Mouse (Mus musculus): ENCODE results near the gene Jph3. TPM values are rescaled to one million over a fixed set of nuclear protein-coding genes. Genes with fewer than 3 reads are reported as not detected.

Jph3 gene
- polyA plus RNA-seq, 1 experiment, result 57.2 TPM

DNA sequence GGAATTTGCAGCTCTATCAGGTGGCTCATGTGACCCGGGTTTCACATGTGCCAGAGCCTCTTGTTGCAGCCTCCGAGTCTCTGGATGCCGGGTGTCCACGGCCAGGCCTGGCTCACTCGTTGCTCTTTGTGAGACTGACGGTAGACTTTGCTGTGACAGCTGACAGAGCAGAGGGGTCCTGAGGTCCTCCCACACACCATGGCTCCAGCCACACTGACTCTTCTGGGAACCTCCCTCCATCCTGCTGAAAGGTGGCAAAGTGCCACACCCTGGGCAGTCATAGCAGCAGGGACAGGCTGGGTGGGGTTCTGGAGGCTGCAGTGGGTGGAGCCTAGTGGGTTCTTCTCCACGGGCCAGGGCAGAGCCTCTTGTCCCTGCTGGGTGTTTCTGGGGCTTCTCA is 31.1 kb downstream of the Jph3 start:
- TF ChIP-seq CTCF (IDR thresholded peaks at IDR 0.05; ENCODE audit: borderline replicate concordance, extremely low read depth, insufficient read depth, insufficient read length) (no peak), POLR2A (IDR thresholded peaks at IDR 0.05; ENCODE audit: borderline replicate concordance, extremely low read depth, insufficient read depth, insufficient read length, poor library complexity, severe bottlenecking) (no peak)
- DNase-seq (ENCODE audit: low read depth), result no peak

DNA sequence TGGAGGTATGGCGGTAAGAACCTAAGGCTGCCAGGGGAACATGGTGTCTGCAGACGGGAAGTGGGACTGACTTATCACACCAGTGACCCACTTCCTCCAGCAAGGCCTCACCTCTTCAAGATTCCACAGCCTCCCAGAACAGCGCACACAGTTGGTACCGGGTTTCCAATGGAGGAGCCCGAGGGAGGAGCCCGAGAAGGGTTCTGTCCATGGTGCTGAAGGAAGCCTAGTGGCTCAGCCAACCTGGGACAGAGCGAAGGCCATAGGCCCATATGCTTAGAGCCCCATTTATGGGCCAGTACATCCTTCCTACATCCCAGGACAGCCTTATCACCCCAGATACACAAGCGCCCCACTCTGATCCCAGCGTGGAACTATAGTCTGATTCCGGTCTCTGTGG is 32.1 kb downstream of the Jph3 start:
- TF ChIP-seq CTCF (IDR thresholded peaks at IDR 0.05; ENCODE audit: borderline replicate concordance, extremely low read depth, insufficient read depth, insufficient read length) (no peak), POLR2A (IDR thresholded peaks at IDR 0.05; ENCODE audit: borderline replicate concordance, extremely low read depth, insufficient read depth, insufficient read length, poor library complexity, severe bottlenecking) (no peak)

DNA sequence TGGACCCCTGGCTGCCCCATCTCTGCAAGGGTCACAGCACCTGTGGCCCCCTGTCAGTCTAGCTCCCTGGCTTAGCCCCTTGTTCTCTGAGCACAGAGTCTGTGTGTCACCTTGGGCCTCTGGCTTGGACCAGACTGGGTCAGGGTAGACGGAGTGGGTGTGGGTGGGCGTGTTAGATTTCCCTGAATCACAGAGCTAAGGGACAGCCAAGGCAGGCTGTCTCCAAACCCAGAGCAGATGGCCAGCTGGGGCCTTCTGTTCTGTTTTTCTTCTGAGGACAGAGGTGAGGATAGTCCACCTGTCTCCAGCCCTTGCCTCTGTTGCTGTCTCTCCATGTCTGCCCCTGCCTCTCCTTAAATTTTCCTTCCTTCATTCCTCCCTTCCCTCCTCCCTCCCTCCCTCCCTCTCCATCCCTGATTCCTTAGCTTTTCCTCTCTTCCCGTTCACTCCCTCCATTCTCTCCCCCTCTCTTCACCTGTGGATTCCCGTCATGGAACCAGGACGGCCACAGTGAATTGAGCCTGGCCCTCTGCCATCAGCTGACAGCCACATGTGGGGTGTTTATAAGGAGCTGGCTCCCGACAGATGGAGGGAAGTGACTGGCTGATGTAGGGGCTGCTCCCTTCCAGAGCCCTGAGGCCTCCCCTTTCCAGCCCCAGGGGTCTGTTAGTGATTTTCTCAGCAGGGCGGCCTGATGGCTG is 33.7 kb downstream of the Jph3 start:
- DNase-seq (ENCODE audit: low read depth), result peak; percentile 84
- no peak for TF ChIP-seq POLR2A (IDR thresholded peaks at IDR 0.05; ENCODE audit: borderline replicate concordance, extremely low read depth, insufficient read depth, insufficient read length, poor library complexity, severe bottlenecking)

More for the DNA sequence above, 32.1 kb downstream of the Jph3 start:
- DNase-seq (ENCODE audit: low read depth), result peak; percentile 19

DNA sequence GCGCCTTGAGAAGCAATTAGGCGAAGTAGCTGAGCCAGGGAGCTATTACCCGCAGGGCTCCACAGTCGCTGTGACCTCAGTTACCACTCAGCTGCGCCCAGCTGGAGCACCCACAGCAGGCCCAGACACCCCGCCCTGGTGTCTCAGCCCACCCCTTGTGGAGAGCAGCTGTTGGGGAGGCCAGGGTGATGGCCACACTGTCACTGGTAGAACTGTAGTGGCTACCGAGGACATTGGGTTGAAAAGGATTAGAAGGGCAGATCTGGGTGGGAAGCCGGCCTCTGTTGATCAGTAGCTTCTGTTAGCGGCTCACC is 34.2 kb downstream of the Jph3 start:
- DNase-seq (ENCODE audit: low read depth), result no peak
- TF ChIP-seq CTCF (IDR thresholded peaks at IDR 0.05; ENCODE audit: borderline replicate concordance, extremely low read depth, insufficient read depth, insufficient read length) (no peak), POLR2A (IDR thresholded peaks at IDR 0.05; ENCODE audit: borderline replicate concordance, extremely low read depth, insufficient read depth, insufficient read length, poor library complexity, severe bottlenecking) (no peak)

DNA sequence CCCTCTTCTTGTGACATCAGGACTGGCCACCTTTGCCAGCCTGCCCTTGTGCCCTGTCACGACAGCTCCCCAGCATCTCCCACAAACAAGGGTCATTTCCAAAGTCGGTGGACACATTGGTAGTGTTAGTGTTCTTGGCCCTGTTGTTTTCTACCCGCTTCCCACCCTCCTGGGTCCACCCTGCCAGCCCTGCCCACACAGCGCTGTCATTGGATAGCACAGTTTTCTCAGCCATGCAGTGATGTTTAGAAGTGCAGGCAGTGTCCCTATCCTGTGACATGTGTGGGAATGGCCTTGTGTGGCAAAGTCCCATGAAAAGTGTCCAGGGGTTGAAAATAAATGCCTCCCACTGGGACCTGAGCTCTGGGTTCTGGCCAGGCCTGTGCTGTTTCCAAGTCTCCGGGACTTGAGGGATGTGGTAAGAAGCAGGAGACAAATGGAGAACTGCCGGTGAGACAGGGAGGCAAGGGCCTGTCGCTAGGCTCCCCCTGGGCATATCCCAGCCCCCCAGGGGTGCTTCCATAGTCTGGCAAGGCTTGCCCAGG is 36.2 kb downstream of the Jph3 start:
- TF ChIP-seq POLR2A (IDR thresholded peaks at IDR 0.05; ENCODE audit: borderline replicate concordance, extremely low read depth, insufficient read depth, insufficient read length, poor library complexity, severe bottlenecking) (no peak), CTCF (IDR thresholded peaks at IDR 0.05; ENCODE audit: borderline replicate concordance, extremely low read depth, insufficient read depth, insufficient read length) (no peak)
- no peak for DNase-seq (ENCODE audit: low read depth)

DNA sequence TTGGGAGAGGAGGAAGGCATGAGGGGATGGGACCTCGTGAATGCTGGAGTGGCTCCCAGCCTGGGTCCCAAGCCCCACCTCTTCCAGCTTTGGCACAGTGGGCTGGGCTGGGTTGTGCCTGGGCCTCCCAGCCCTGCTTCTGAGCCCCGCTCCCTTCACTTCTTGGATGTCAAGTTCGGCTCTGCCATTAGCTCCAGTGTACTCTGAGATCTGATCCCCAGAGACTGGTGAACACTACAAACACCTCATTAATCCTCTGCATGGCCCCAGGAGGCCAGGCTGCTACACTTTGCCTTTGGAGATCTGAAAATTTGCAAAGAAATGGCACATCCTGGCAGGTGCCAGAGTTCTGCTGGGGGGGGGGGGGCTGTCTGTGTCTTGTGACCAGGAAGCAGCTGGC is 39.7 kb downstream of the Jph3 start:
- TF ChIP-seq POLR2A (IDR thresholded peaks at IDR 0.05; ENCODE audit: borderline replicate concordance, extremely low read depth, insufficient read depth, insufficient read length, poor library complexity, severe bottlenecking), result no peak
- TF ChIP-seq CTCF (IDR thresholded peaks at IDR 0.05; ENCODE audit: borderline replicate concordance, extremely low read depth, insufficient read depth, insufficient read length), result no peak
- DNase-seq (ENCODE audit: low read depth), result peak; percentile 22

DNA sequence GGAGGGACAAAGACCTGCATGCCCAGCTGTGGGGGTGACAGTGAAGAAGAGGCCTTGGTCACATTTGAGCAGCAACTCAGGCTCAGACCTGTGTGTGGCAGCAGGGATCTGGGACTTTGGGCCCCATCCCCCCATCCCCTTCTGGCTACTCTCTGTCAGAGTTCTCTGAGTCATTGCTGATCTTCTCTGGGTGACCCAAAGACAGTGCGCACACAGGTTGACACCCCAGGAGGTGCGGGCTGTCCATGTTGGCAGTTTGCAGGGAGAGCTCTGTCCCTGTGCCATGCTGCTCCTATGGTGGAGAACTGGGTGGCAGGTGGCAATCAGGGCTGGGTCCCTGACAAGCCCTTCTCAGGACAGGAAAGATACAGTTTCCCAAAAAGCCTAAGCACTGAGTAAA is 40.2 kb downstream of the Jph3 start:
- DNase-seq (ENCODE audit: low read depth), result no peak
- TF ChIP-seq CTCF (IDR thresholded peaks at IDR 0.05; ENCODE audit: borderline replicate concordance, extremely low read depth, insufficient read depth, insufficient read length) (no peak), POLR2A (IDR thresholded peaks at IDR 0.05; ENCODE audit: borderline replicate concordance, extremely low read depth, insufficient read depth, insufficient read length, poor library complexity, severe bottlenecking) (no peak)

DNA sequence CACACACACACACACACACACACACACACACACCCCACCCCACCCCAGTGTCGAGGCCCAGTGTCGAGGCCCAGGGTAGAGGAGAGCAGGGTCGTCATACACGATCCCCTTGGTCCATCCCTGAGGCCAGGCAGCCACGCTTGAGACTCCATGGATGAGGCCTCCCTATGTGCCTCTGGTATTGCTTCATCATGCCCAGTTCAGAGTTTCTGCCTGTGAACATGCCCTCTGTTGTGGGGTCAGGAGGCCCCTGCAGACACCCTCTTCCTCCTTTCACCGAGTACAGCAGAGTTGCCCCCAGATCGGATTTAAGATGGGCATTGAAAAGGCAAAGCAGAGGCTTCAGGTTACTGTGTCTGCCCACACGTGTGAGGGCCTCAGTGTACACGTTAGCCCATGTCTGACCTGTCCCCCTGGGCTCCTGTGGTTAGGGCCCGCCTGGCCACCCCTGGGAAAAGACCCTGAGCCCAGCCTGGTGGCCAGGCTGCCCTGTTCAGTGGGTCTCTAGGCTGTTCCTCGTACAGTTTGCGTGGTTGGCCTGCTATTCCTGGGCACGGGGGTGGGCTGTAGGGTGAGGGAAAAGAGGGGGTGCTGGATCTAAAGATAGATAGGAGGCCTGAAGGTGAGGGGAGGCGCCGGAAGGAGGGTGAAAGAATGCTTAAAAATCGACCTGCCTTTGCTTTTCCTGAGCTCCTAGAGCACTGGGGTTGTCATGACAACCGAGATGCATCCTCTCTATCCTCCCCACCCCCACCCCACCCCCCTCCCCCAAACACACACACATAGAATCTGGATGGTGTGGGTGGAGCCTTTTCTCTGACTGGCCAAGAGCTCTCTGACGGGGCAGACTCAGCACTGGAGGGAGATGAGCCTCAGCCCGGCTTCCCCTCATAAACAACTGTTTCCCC is 41.7 kb downstream of the Jph3 start:
- peak; percentile 83 for DNase-seq (ENCODE audit: low read depth)
- no peak for TF ChIP-seq POLR2A (IDR thresholded peaks at IDR 0.05; ENCODE audit: borderline replicate concordance, extremely low read depth, insufficient read depth, insufficient read length, poor library complexity, severe bottlenecking)
- no peak for TF ChIP-seq CTCF (IDR thresholded peaks at IDR 0.05; ENCODE audit: borderline replicate concordance, extremely low read depth, insufficient read depth, insufficient read length)

DNA sequence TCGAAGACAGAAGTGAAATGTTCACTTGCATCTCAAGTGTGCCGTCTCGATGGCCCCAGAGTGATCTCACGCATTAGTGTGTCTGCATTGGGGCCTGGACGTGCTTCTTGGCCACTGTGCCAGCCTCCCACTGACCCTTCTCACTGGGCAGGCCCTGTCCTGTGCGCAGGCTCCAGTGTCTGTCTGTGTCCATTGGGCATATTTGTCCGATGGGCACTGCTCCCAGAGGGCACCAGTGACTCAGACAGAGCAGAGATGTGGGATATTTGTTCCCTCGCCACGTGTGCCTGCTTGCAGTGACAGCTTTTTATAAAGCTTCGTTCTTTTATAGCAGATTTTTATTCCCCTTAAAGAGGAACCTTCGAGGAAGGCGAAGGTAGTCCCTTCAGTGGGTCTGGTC is 44.5 kb downstream of the Jph3 start:
- no peak for DNase-seq (ENCODE audit: low read depth)
- TF ChIP-seq POLR2A (IDR thresholded peaks at IDR 0.05; ENCODE audit: borderline replicate concordance, extremely low read depth, insufficient read depth, insufficient read length, poor library complexity, severe bottlenecking) (no peak), CTCF (IDR thresholded peaks at IDR 0.05; ENCODE audit: borderline replicate concordance, extremely low read depth, insufficient read depth, insufficient read length) (no peak)

DNA sequence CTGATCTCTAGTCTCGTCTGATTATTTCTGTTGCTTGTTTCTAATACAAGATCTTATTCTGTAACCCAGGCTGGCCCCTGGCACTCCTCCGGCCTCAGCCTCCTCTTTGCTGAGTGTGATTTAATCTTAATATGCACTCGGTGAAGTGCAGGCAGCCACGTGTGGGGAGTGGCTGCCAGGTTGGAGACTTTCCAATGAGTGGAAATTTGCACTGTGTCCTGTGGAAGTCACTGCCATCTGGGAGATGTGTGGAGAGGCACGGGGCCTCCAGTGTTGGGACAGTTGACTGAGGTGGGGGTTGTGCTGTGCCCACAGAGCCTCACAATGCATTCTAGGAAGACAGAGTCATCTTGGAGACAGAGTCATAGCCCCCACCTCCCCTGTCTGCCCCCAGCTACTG is 53.1 kb downstream of the Jph3 start:
- TF ChIP-seq CTCF (IDR thresholded peaks at IDR 0.05; ENCODE audit: borderline replicate concordance, extremely low read depth, insufficient read depth, insufficient read length), result no peak
- no peak for TF ChIP-seq POLR2A (IDR thresholded peaks at IDR 0.05; ENCODE audit: borderline replicate concordance, extremely low read depth, insufficient read depth, insufficient read length, poor library complexity, severe bottlenecking)
- DNase-seq (ENCODE audit: low read depth), result no peak

DNA sequence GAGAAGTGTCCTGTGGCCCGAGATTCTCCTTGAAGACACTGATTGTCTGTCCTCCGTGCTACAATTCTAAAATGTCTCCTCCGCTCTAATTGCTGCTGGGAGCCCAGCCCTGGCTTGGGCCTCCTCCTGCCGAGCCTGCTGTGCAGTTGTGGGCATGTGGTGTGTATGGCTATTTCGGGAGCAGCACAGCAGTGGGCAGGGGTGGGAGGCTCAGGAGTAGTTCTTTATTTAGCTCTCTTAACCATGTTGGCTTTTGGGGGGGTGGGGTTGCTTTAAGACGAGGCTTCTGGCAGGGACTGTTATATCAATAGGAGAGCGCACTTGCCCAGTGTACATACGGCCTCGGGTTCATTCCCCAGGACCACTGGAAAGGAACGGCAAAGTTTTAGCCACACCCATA is 57.1 kb downstream of the Jph3 start:
- TF ChIP-seq POLR2A (IDR thresholded peaks at IDR 0.05; ENCODE audit: borderline replicate concordance, extremely low read depth, insufficient read depth, insufficient read length, poor library complexity, severe bottlenecking) (no peak), CTCF (IDR thresholded peaks at IDR 0.05; ENCODE audit: borderline replicate concordance, extremely low read depth, insufficient read depth, insufficient read length) (no peak)
- DNase-seq (ENCODE audit: low read depth), result no peak

Measured in brain, embryonic 14.5 days (tissue).